Mouse (Mus musculus) CH12.LX (cell line): ENCODE results near the gene Adamts3. TPM values are rescaled to one million over a fixed set of nuclear protein-coding genes. Genes with fewer than 3 reads are reported as not detected.

Source experiments
- DNase-seq: peaks from one replicate; pipeline ENCODE4 v3.0.0-alpha.2; 2013; ENCODE audit errors: extremely low read depth
- H3K27ac ChIP-seq: 2 replicates; pipeline ENCODE4 v1.5.1; 2012; ENCODE audit warnings: low read depth, mild to moderate bottlenecking, control low read depth, moderate library complexity; ENCODE audit not compliant: insufficient read depth
- H3K27me3 ChIP-seq: replicated peaks from 2 replicates; pipeline ENCODE3; 2012; ENCODE audit warnings: inconsistent platforms
- H3K36me3 ChIP-seq, 2 experiments: replicated peaks in 1 of 2; 2 replicates each; pipeline versions ENCODE3 to v1.6.1; 2012; ENCODE audit warnings: inconsistent platforms in 1 of 2, low read length in 1 of 2, mild to moderate bottlenecking in 1 of 2, mixed read lengths in 1 of 2, moderate library complexity in 1 of 2; ENCODE audit not compliant: control insufficient read depth in 1 of 2, insufficient read depth in 1 of 2
- H3K4me1 ChIP-seq, 2 experiments: 2 replicates each; pipeline ENCODE4 v1.6.1; 2012; ENCODE audit warnings: inconsistent platforms in 1 of 2, moderate library complexity in 1 of 2; ENCODE audit not compliant: insufficient read depth in 2 of 2, control insufficient read depth in 1 of 2
- H3K4me2 ChIP-seq: 2 replicates; pipeline ENCODE4 v1.6.1; 2012; ENCODE audit warnings: low read depth, mild to moderate bottlenecking, control low read depth; ENCODE audit not compliant: poor library complexity, insufficient read depth, severe bottlenecking
- H3K4me3 ChIP-seq, 3 experiments: fragments of 150-350 bp in 1 of 3; sonication (generic) in 1 of 3; replicated peaks in 1 of 3; 2 replicates each; pipeline versions ENCODE3 to v1.5.1; 2011 to 2012; ENCODE audit warnings: low read depth in 2 of 3, low read length in 2 of 3, mild to moderate bottlenecking in 2 of 3, moderate library complexity in 2 of 3, control low read depth in 1 of 3, improper control_type of control experiment in 1 of 3, inconsistent platforms in 1 of 3, mixed read lengths in 1 of 3; ENCODE audit not compliant: poor library complexity in 1 of 3
- H3K79me2 ChIP-seq: replicated peaks from 2 replicates; pipeline ENCODE4 v1.6.1; 2012; ENCODE audit warnings: mild to moderate bottlenecking, moderate library complexity; ENCODE audit not compliant: control insufficient read depth, poor library complexity, insufficient read depth, severe bottlenecking; ENCODE audit errors: extremely low read depth
- H3K9ac ChIP-seq: 2 replicates; pipeline ENCODE4 v1.6.1; 2012; ENCODE audit warnings: low read depth, mild to moderate bottlenecking, control low read depth, moderate library complexity; ENCODE audit not compliant: insufficient read depth
- H3K9me3 ChIP-seq: replicated peaks from 2 replicates; pipeline ENCODE3; 2012; ENCODE audit warnings: low read length, inconsistent platforms, mixed read lengths
- CHD1 ChIP-seq: IDR thresholded peaks from 2 replicates; pipeline ENCODE4 v1.6.1; 2012; ENCODE audit warnings: low read depth, low read length, improper control_type of control experiment, inconsistent platforms
- CTCF ChIP-seq, 2 experiments: IDR thresholded peaks in 1 of 2; conservative IDR thresholded peaks in 1 of 2; 2 replicates each; pipeline ENCODE4 v1.5.1; 2011 to 2012; ENCODE audit warnings: low read depth in 2 of 2, low read length in 2 of 2, improper control_type of control experiment in 1 of 2, inconsistent platforms in 1 of 2, mild to moderate bottlenecking in 1 of 2, moderate library complexity in 1 of 2
- ELF1 ChIP-seq: IDR thresholded peaks from 2 replicates; pipeline ENCODE4 v1.6.1; 2014; ENCODE audit warnings: low read depth, mild to moderate bottlenecking, inconsistent platforms, low read length, improper control_type of control experiment
- IRF4 ChIP-seq: IDR thresholded peaks from 2 replicates; pipeline ENCODE4 v1.6.1; 2014; ENCODE audit warnings: low read depth, mild to moderate bottlenecking, inconsistent platforms, low read length, improper control_type of control experiment
- JUND ChIP-seq: conservative IDR thresholded peaks from 2 replicates; pipeline ENCODE4 v1.6.1; 2011; ENCODE audit warnings: low read depth, low read length, improper control_type of control experiment
- MAZ ChIP-seq: IDR thresholded peaks from 2 replicates; pipeline ENCODE4 v1.6.1; 2012; ENCODE audit warnings: low read depth, mild to moderate bottlenecking, inconsistent platforms, low read length, improper control_type of control experiment, moderate library complexity
- MEF2A ChIP-seq: IDR thresholded peaks from 2 replicates; pipeline ENCODE4 v1.6.1; 2014; ENCODE audit warnings: low read depth, mild to moderate bottlenecking, inconsistent platforms, low read length, improper control_type of control experiment, borderline replicate concordance
- MYC ChIP-seq: IDR thresholded peaks from 2 replicates; pipeline ENCODE4 v1.6.1; 2011; ENCODE audit warnings: low read depth, mild to moderate bottlenecking, improper control_type of control experiment, low read length
- PAX5 ChIP-seq: IDR thresholded peaks from 2 replicates; pipeline ENCODE4 v1.6.1; 2012; ENCODE audit warnings: low read length, inconsistent platforms, mixed read lengths
- POLR2A ChIP-seq: IDR thresholded peaks from 2 replicates; pipeline ENCODE4 v1.6.1; 2011; ENCODE audit warnings: low read depth, mild to moderate bottlenecking, improper control_type of control experiment, low read length
- RAD21 ChIP-seq: IDR thresholded peaks from 2 replicates; pipeline ENCODE4 v1.6.1; 2011; ENCODE audit warnings: low read depth, mild to moderate bottlenecking, low read length, improper control_type of control experiment, moderate library complexity
- TBP ChIP-seq: conservative IDR thresholded peaks from 2 replicates; pipeline ENCODE4 v1.6.1; 2011; ENCODE audit warnings: low read depth, low read length, improper control_type of control experiment
- UBTF ChIP-seq: IDR thresholded peaks from 2 replicates; pipeline ENCODE4 v1.6.1; 2012; ENCODE audit warnings: low read depth, mild to moderate bottlenecking, inconsistent platforms, low read length, improper control_type of control experiment, moderate library complexity
- USF2 ChIP-seq: conservative IDR thresholded peaks from 2 replicates; pipeline ENCODE4 v1.6.1; 2011; ENCODE audit warnings: low read depth, low read length, improper control_type of control experiment
- ZC3H11A ChIP-seq: IDR thresholded peaks from 2 replicates; pipeline ENCODE4 v1.6.1; 2012; ENCODE audit warnings: low read depth, mild to moderate bottlenecking, inconsistent platforms, low read length, improper control_type of control experiment
- ZKSCAN1 ChIP-seq: IDR thresholded peaks from 2 replicates; pipeline ENCODE4 v1.6.1; 2012; ENCODE audit warnings: low read depth, inconsistent platforms, low read length, improper control_type of control experiment, borderline replicate concordance
- ZNF384 ChIP-seq: IDR thresholded peaks from 2 replicates; pipeline ENCODE4 v1.6.1; 2012; ENCODE audit warnings: low read depth, low read length, improper control_type of control experiment, inconsistent platforms
- dilution Hi-C: fragments of 300-500 bp; cut with MboI; formaldehyde crosslinking; loops from 2 replicates; pipeline ENCODE4 v1.14.3; 2020; ENCODE audit warnings: low sequenced_read_pairs; ENCODE audit not compliant: extremely low pct_unique_long_range_greater_than_20kb, extremely low pct_ligation_motif_present
- in situ Hi-C: fragments of 300-500 bp; cut with MboI; formaldehyde crosslinking; loops from 3 replicates; pipeline ENCODE4 v1.14.3; 2019; ENCODE audit warnings: low sequenced_read_pairs, low pct_ligation_motif_present, low pct_unique_long_range_greater_than_20kb, mixed read lengths
- polyA plus RNA-seq: library from polyadenylated mRNA; unstranded; fragments of >175 nt; gene quantifications from 2 replicates; pipeline ENCODE4 v1.2.1, GENCODE M21; 2012; ENCODE audit warnings: low read depth; ENCODE audit not compliant: insufficient read length
- total RNA-seq, 2 experiments: library from RNA; depleted of rRNA; stranded (reverse); fragments of 300-350 nt in 1 of 2; fragments of >200 nt in 1 of 2; gene quantifications; 2 replicates each; pipeline ENCODE4 v1.2.3; 2012 to 2014

The Adamts3 gene
- total and polyA plus RNA-seq, 3 experiments = not detected

GRCm38 (mm10) chr5:89687826-89688225 is 195.3 kb downstream of the Adamts3 start:
- DNase-seq = no peak
- in situ Hi-C loops = no loop called here
- H3K27me3 ChIP-seq = no peaks in the 10 kb centered on the region
- no peaks in the 10 kb centered on the region for H3K4me1 ChIP-seq
- H3K27ac ChIP-seq = no peak overlapping the region
- H3K36me3 ChIP-seq = no peaks in the 10 kb centered on the region
- peaks cover 4% of the 10 kb centered on the region for H3K9me3 ChIP-seq
- TF ChIP-seq JUND (no peak), ZC3H11A (no peak), ZNF384 (no peak), USF2 (no peak), IRF4 (no peak), TBP (no peak)
- TF ChIP-seq, all 38 proteins: peak for 0
- Histone ChIP-seq H3K4me3 (no peak overlapping the region), H3K79me2 (no peaks in the 10 kb centered on the region), H3K4me2 (no peak overlapping the region), H3K9ac (no peak overlapping the region)
- dilution Hi-C loops = no loop called here

GRCm38 (mm10) chr5:89679871-89680536 is 203.1 kb downstream of the Adamts3 start:
- Histone ChIP-seq H3K27ac (no peak overlapping the region), H3K9ac (no peak overlapping the region), H3K4me1 (no peaks in the 10 kb centered on the region), H3K27me3 (no peaks in the 10 kb centered on the region), H3K79me2 (no peaks in the 10 kb centered on the region), H3K9me3 (peaks cover 13% of the 10 kb centered on the region), H3K4me3 (no peak overlapping the region), H3K36me3 (no peaks in the 10 kb centered on the region), H3K4me2 (no peak overlapping the region)
- peak; percentile 59 for DNase-seq
- TF ChIP-seq MAZ (no peak), CTCF (conservative IDR thresholded peaks at IDR 0.05 in 1 of 2, IDR thresholded peaks at IDR 0.05 in 1 of 2; ENCODE audit: low read depth in 2 of 2, low read length in 2 of 2) (peak in 1 of 2 experiments; percentile 60; a peak in 2 of 4 replicates), ZKSCAN1 (no peak), RAD21 (peak; percentile 61), UBTF (no peak), MEF2A (no peak), MYC (no peak), PAX5 (no peak)
- in situ Hi-C loops (no loop called here), dilution Hi-C loops (no loop called here)

GRCm38 (mm10) chr5:89678148-89678547 is 205.0 kb downstream of the Adamts3 start:
- in situ Hi-C loops = no loop called here
- Histone ChIP-seq H3K27me3 (no peaks in the 10 kb centered on the region), H3K9ac (no peak overlapping the region), H3K4me2 (no peak overlapping the region), H3K4me1 (no peaks in the 10 kb centered on the region), H3K36me3 (no peaks in the 10 kb centered on the region), H3K79me2 (no peaks in the 10 kb centered on the region), H3K27ac (no peak overlapping the region), H3K9me3 (peaks cover 9% of the 10 kb centered on the region), H3K4me3 (no peak overlapping the region)
- TF ChIP-seq POLR2A (no peak), MEF2A (no peak), TBP (no peak), ELF1 (no peak), PAX5 (no peak), IRF4 (no peak), ZNF384 (no peak), USF2 (no peak), CHD1 (no peak)
- no peak for DNase-seq
- dilution Hi-C loops = no loop called here
